Mouse (Mus musculus) frontal cortex, adult 2 months (tissue): ENCODE data around the gene Fancl. TPM values are rescaled to one million over a fixed set of nuclear protein-coding genes. Genes with fewer than 3 reads are reported as not detected.
"Not testable (repeated sequence)": the region's sequence is repeated elsewhere in the genome, so short reads cannot be mapped to it uniquely, and the experiment has no call there.

Experiments used
- DNase-seq, 2 experiments: peaks; one replicate each; pipeline ENCODE4 v3.0.0; 2022; ENCODE audit warnings: low spot score in 1 of 2; ENCODE audit errors: extremely low spot score in 1 of 2
- polyA plus RNA-seq: library from polyadenylated mRNA; depleted of rRNA; stranded (reverse); fragments of >200 nt; gene quantifications from 2 replicates; pipeline ENCODE4 v1.2.3, GENCODE M21; 2012; rRNA removed

Fancl gene
- 7.6 and 10.7 TPM in 2 replicates for polyA plus RNA-seq

DNA sequence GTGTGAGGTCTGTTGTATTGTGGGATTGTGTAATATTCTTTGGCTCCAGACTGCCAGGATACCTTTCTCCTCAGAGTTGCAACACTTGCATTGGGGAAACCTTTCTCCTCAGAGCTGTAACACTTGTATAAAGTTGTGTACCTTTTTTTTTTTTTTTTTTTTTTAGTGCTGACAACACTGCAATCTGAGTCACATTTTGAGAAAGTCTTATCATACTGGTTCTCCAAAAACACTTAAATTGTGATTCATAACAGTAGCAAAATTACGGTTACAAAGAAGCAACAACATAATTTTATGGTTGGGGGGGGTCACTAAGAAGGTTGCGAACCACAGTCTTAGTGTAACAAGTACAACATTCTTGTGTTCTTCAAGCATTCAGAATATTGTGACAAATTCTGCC lies at the start of gene Fancl:
Gene Fancl, plus strand, starts transcription at position 165 of the 400 bp plus-strand sequence.
- no peak for DNase-seq

DNA sequence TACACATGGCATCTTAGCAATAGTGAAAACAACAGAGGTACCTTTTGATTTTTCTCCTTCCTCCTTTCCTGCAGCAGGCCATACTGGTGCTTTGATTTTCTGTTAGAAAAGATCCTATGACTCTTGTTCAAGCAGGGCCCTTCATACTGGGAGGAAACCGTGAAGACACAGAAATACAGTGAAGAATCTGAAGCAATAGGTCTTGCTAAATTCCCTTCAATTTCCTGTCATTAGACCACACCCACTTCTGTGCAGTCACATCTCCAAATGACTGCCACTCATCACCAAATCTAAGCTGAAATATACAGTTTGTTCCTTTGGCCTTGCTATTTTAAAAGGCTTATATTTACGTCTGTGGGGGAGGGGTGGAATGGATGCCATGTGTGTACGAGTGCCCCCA lies 49.1 kb upstream of the Fancl start:
- DNase-seq: no peak

DNA sequence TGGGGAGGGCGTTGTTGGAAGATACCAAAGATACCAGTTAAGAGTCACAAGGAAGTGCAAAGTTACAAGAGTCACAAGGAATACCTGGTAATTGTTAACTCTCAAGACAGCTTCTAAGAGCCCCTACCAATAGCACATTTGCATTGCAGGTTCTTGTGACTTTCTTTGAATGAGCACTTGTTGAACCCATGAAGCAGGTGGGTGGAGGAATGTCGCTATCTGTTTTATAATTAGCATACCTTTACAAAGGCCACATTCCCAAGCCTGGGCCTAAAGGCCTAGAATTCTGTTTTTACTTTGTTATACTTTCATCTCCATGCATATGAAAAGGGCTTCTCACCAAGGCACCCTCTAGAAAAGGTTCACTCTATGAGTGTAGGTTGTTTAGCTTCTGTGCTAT lies 15.8 kb upstream of the Fancl start:
- not testable (repeated sequence) for DNase-seq

DNA sequence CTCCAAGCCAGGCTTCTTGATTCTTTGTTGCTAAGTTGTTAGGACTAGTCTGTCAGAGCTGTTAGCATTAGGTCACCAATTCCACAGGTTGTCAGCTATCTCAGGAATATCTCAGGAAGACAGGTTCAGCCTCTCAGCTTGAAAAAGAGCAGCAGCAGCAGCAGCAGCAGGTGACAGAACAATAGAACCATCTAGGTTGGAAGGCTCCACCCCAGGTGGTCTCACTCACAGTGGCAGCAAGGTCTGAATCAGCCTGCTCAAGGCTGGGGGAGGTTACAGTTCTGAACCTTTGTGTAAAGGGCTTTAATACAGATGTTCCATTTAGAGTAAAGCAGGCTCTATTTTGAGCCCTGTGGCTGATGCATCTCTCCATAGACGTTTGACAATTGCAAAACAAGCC lies 14.0 kb upstream of the Fancl start:
- DNase-seq: not testable (repeated sequence)

DNA sequence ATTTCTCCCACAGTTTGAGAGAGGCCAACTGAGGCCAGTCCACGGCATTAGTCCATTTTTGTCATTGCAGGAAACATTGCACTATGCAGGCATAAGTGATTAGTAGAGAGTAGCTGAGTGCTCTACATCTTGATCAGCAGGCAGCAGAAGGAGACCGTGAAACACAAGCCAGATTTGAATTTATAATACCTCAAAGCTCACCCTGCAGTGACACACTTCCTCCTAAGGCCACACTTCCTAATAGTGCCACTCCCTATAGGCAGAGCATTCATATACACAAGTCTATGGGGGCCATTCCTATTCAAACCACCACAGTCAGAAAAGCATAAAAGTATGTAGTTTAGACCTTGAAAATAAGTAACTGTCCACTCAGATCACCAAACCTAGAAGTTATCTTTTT lies 11.8 kb upstream of the Fancl start:
- no peak for DNase-seq

DNA sequence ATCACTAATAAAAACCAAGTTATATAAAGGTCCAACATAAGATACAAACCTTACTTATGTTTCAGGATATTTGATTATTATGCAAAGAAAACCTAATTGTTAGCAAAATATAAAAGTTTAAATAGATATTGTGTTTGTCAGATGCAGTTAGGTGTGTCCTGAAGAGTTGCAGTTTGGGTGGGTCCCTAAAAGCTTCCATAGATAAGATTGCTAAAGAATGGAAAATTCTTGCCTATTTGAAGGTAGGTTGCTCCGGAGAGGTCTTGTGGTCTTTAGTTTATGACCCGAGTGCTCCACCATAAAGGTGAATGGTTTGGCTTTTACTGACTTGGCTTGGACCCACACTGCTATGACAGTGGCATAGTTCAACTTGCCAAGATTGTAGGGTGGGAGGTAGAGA lies 7.9 kb upstream of the Fancl start:
- DNase-seq: no peak

DNA sequence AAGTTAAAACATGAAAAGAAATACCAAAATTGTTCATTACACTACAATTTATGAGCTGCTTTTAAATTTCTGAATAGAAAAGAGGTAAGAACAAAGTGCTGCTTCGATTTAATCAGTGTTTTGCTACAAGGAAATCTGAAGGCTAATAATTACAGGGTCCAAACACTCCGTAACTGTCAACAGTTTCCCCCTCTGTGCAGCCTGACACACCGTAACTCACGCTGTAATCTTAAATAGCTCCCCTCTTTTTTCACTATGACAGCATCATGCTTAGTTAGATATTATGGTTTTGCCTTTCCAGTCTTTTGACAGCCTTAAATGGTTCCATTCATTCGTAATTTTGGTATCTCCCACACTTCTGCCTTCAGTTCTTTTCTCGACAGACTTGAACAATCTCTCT lies 4.4 kb upstream of the Fancl start:
- no peak for DNase-seq

DNA sequence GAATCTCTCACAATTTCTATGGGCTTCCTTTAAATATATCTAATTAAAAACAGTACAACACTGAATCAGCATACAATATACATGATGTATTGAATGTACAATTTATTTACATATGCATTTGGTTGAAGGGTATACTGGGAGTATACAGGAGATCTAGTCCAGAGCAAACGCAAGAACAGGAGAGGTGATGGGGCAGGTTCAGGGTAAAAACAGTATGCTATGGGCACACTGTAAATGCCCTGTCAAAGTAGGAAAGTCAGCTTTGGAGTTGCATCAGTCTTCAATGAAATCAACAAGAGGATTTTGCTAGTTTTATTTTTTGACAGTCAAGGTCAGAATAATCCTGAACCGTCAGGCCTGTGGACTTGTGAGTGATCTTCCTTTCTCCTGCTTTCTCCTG lies 743 bp downstream of the Fancl start:
- no peak for DNase-seq

DNA sequence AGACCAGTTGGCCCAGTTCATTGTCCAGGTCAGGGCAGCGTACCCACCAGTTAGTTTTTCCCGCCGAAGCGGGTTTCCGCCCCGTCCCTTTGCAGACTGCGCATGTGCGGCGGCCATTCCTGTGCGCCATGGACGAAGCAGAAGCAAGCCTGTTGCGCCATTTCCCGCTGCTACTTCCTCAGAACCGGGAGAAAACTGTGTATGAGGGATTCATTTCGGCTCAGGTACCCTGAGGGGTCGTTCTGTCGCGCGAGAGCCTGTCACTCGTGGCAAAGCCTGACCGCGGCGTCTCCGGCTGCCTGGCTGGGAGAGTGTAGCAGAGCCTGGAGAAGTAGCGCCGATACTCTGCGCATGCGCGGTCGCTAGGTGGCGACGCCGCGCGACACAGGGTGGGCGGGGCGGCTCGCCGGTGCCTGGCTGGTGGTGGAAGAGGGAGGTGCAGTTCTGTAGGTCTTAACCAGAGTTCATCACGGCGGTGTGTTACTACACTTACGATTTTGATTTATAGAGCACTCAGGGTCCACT lies 1.2 kb downstream of the Fancl start:
- peak; percentile 73 to 94 for DNase-seq

DNA sequence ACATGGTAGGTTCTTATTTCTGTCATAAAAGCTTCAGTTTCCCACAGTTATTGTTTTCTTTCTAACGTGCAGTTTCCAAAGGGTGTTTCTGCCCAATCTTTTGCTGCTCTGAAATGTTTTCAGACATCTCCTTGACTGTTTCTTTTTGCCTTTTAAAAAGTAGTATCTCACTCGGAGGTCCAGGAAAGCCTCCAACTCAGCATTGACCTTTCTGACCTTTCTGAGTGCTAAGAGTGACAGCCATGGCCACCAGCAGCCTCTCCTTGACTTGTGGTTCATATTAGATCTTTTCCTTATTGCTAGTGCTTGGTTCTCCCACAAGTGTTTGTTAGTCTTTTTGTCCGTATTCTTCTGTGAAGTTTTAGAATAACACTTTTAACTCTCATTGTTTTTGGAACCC lies 9.6 kb downstream of the Fancl start:
- no peak for DNase-seq

DNA sequence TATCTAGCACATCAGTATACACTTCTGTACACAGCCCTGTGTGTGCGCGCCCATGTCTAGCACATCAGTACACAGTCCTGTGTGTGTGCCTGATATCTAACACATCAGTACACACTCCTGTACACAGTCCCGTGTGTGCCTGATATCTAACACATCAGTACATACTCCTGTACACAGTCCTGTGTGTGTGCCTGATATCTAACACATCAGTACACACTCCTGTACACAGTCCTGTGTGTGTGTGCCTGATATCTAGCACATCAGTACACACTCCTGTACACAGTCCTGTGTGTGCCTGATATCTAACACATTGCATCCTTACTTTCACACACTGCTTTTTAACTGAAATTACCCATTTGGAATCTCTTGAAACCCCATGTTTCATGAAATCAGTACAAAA lies 27.0 kb downstream of the Fancl start:
- DNase-seq: no peak

DNA sequence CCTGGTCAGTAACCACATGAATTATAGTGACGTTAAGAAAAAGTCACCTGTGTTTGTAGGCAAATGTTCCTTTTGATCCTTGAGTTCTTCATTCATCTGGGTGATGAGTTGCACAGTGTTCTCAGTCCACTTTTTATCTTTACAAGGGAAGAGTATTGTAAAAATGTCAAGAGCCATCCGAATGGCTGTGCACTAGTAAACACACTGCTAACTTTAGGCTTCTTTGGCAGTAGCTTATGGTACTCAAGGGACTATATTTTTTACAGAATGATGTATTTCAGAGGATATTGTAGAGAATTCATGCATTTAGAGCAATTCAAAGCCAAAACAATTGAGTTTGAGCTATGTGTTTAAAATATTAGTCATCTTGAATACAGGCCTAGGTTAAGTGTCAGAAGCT lies 35.5 kb downstream of the Fancl start:
- DNase-seq: no peak

DNA sequence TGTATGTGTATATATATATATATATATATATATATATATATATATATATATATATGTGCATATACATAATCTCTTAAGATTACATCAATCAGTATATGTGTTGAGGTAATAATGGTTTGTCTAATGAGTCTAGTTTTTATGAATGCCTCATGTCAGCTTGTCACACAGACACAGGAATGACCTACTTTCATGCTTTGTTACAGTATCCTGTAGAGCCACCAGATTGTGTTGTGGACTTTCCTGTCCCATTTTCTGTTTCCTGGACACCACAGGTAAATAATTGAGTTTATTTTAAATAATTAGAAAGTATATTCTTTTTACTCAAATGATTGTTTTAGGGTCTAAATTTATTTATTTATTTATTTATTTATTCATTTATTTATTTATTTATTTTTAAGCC lies 48.3 kb downstream of the Fancl start:
- no peak for DNase-seq

DNA sequence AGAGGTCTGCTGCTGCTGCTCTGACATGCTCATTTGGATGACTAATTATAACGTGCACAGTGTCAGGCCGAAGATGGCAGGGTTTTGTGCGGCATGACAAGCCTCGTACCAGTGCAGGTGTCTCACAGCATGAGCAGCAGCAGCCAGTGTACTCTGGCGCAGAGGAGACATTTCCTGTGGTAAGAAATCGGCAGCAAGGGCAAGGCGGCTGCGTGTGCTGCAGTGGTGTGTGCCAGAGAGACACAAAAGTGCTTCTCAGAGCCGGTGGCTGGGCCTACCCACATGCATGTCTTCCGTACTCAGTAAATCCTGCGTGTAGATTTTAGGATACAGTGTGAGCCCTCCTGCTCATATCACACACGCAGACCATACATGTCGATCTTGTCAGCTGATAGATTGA lies 51.9 kb downstream of the Fancl start:
- peak; percentile 5 to 32 for DNase-seq

DNA sequence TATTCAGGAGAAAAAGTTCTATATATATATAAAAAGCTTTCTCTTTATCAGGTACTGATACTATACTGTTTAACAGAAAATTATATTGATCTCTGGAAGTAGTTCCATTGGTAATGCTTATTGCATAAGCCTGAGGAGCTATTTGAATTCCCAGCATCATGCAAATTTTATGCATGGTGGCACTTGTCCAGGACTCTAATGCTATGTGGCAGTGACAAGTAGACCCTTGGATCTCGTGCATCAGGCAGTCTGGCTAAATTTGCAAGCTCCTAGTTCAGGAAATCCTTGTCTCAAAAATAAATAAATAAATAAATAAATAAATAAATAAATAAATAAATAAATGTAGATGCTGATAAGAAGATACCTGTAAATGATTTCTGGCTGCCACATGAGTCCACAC lies 55.2 kb downstream of the Fancl start:
- no peak for DNase-seq

DNA sequence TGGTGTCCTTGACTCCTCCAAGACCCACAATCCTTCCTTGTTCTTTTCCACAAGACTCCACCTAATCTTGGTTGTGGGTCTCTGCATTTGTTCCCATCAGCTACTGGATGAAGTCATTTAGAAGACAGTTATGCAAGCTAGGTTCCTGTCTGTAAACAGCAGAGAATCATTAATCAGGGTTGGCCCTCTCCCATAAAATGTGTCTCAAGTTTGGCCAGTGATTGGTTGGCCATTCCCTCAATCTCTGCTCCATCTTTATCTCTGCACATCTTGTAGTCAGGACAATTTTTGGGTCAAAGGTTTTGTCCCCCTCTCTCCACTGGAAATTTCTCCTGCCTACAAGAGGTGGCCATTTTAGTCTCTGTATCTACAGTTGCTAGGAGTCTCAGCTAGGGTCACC lies 58.4 kb downstream of the Fancl start:
- no peak for DNase-seq

DNA sequence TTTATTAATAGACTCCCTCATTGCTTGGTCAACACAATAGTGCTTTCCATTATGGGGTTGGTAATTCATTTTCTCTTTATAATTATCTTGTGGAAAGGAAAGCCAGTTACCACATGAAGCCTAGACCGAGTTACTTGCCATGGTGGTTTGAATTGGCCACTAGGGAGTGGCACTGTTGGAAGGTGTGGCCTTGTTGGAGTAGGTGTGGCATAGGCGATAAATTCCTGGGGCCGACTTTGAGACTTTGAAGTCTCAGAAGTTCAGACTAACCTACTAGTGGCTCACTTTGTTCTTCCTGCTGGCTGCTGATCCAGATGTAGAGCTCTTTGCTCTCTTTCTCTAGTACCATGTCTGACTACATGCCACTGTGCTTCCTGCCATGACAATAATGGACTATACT lies 63.9 kb downstream of the Fancl start:
- DNase-seq: no peak

DNA sequence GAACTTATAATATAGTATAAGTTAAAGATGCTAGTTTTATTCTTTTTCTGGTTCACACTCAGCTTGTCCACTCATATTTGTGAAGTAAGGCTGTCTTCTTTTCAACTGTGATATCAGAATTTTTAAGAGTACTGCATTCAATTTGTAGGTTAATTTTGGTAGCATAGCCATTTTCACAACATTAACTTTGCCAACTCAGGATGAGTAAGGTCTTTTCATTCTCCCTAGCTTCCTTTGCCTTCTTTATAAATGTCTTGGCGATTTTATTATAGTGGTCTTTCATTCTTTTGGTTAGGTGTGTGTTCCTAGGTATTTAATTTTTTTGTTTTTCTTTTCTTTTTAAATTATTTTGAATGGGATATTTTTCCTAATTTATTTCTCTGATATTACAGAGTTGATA lies 64.7 kb downstream of the Fancl start:
- no peak for DNase-seq

DNA sequence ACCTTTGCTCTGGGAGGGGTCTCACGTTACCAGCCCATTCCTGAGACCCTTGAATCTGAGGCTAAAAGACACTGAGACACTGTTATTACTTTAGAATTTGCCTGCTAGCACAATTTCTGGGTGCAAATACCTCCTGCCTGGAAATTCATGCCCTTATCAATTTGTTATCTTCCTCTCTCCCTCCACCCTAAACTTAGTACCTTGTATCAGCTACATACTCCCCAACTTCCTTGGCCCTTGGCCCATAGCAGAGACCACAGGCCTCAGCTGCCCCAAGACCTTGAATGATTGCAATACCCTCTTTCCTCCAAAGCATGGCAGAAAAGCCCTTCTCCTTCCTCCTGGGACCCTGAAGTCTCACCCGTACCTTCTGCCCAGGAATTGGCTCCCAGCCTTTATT lies 65.3 kb downstream of the Fancl start:
- no peak for DNase-seq

DNA sequence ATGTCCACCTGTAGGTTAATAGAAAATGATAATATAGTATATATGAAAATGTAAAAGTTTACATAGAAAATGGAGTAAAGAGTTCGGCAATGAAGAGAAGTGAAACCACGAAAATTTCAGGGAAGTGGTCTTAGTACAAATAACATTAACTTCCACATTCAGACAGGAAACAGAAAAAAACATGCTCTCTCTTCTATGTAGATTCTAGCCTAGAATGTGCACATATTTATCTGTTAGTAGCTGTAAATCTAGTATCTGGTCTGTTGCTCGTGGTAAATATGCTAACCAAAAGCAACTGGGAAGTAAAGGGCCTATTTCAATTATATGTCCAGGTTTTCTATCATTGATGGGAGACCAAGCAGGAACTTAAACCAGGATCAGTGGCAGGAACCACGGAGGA lies 66.8 kb downstream of the Fancl start:
- DNase-seq: no peak

DNA sequence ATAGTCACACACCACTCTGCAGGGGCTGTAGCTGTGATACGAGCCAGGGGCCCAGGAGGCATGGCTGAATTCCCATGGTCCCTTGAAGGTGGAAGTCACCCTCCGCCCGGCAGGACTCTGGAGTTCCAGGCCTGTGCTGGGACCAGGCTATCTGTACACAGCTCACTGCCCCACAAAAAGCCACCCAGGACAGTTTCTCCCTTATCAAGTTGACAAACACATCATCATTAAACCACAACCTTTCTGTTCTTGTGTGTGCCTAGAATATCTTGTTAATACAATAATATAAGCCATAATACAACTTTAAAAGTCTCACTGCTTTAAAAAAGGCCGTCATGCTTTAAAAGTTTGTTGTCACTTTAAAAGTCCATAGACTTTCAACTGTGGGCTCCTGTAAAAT lies 68.1 kb downstream of the Fancl start:
- no peak for DNase-seq

DNA sequence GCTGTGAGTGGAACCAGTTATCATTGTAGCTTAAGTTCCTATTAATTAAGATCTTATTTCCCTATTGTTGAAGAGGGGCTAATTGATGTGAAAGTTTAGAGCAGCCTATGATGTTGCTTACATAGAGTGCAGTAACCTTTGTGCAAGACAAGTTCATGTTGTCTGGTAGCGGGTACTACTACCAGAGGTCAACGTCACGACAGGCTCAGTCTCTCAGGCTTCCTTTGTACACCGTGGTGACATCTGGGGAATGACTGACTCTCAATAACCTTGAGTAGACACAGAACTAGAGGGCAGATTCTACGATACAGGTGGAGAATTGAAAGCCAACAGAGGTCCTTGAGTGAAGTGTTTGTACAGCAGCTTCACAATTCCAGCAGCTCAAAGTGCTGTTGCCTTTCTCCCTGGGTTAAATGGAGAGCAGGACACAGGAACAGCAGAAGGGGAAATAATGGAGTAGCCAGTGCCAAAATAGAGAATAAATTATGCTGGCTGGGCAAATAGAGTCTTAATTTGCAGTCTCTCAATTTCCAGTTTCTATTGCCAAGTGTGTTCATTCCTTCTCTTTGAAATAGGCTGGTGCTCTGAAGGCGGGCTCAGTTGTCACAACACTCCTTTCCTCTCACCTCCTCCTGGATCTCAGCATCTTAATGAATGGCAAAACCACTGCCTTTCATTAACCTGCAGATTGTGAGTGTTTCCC lies 91.3 kb downstream of the Fancl start:
- DNase-seq: no peak
